Mouse (Mus musculus): ENCODE measurements around the gene Sema6d. TPM values are rescaled to one million over a fixed set of nuclear protein-coding genes. Genes with fewer than 3 reads are reported as not detected.
A peak's percentile ranks its signal among the peaks of the same experiment; 100 is the strongest.

The Sema6d gene
- total and polyA plus RNA-seq, 2 experiments from 2014 or later = 22.6 to 64.8 TPM

GRCm38 (mm10) chr2:124099697-124100096 lies 9.9 kb downstream of the Sema6d start:
- Histone ChIP-seq H3K9me3 (ENCODE audit: low read length) (no peaks in the 10 kb centered on the region), H3K36me3 (ENCODE audit: insufficient read depth, low read length) (no peaks in the 10 kb centered on the region), H3K4me1 (ENCODE audit: insufficient read depth, low read length) (no peaks in the 10 kb centered on the region), H3K9ac (replicated peaks; ENCODE audit: low read length, poor library complexity, severe bottlenecking) (no peak overlapping the region), H3K27ac (ENCODE audit: low read depth, low read length) (no peak overlapping the region), H3K27me3 (ENCODE audit: insufficient read depth, low read length) (no peaks in the 10 kb centered on the region), H3K4me2 (ENCODE audit: low read depth, low read length, poor library complexity, severe bottlenecking) (no peak overlapping the region), H3K4me3 (ENCODE audit: low read depth, low read length) (no peak overlapping the region)
- WGBS = 41% methylated on average over 1 of the region's 1 CpGs
- DNase-seq (ENCODE audit: low spot score) = peak; percentile 59
- no peak for ATAC-seq (ENCODE audit: low FRiP score)
- peak; percentile 72 for TF ChIP-seq CTCF (IDR thresholded peaks at IDR 0.05)

GRCm38 (mm10) chr2:124100486-124101200 lies 10.9 kb downstream of the Sema6d start:
- ATAC-seq (ENCODE audit: low FRiP score) (peak; percentile 78; the same call in 1 of the 2 replicates), DNase-seq (ENCODE audit: low spot score) (peak; percentile 81)
- no peaks in the 10 kb centered on the region for H3K36me3 ChIP-seq (ENCODE audit: insufficient read depth, low read length)
- no peaks in the 10 kb centered on the region for H3K9me3 ChIP-seq (ENCODE audit: low read length)
- H3K9ac ChIP-seq (replicated peaks; ENCODE audit: low read length, poor library complexity, severe bottlenecking) = no peak overlapping the region
- H3K4me3 ChIP-seq (ENCODE audit: low read depth, low read length) = no peak overlapping the region
- TF ChIP-seq CTCF (IDR thresholded peaks at IDR 0.05) = peak; percentile 88
- no peaks in the 10 kb centered on the region for H3K4me1 ChIP-seq (ENCODE audit: insufficient read depth, low read length)
- WGBS = 16% methylated on average over 9 of the region's 9 CpGs
- no peaks in the 10 kb centered on the region for H3K27me3 ChIP-seq (ENCODE audit: insufficient read depth, low read length)
- no peak overlapping the region for H3K27ac ChIP-seq (ENCODE audit: low read depth, low read length)
- no peak overlapping the region for H3K4me2 ChIP-seq (ENCODE audit: low read depth, low read length, poor library complexity, severe bottlenecking)

- no peaks in the 10 kb centered on the region for H3K27me3 ChIP-seq (ENCODE audit: insufficient read depth, low read length)
- ATAC-seq (ENCODE audit: low FRiP score) = no peak
- no peaks in the 10 kb centered on the region for H3K36me3 ChIP-seq (ENCODE audit: insufficient read depth, low read length)
- no peak for DNase-seq (ENCODE audit: low spot score)
- no peak overlapping the region for H3K9ac ChIP-seq (replicated peaks; ENCODE audit: low read length, poor library complexity, severe bottlenecking)
- no peaks in the 10 kb centered on the region for H3K4me1 ChIP-seq (ENCODE audit: insufficient read depth, low read length)
- H3K27ac ChIP-seq (ENCODE audit: low read depth, low read length) = no peak overlapping the region
- TF ChIP-seq CTCF (IDR thresholded peaks at IDR 0.05) = no peak
- no peak overlapping the region for H3K4me3 ChIP-seq (ENCODE audit: low read depth, low read length)
- no peak overlapping the region for H3K4me2 ChIP-seq (ENCODE audit: low read depth, low read length, poor library complexity, severe bottlenecking)
- no peaks in the 10 kb centered on the region for H3K9me3 ChIP-seq (ENCODE audit: low read length)
Measured at GRCm38 (mm10) chr2:124101201-124101517, 11.4 kb downstream of the Sema6d start.

DNA sequence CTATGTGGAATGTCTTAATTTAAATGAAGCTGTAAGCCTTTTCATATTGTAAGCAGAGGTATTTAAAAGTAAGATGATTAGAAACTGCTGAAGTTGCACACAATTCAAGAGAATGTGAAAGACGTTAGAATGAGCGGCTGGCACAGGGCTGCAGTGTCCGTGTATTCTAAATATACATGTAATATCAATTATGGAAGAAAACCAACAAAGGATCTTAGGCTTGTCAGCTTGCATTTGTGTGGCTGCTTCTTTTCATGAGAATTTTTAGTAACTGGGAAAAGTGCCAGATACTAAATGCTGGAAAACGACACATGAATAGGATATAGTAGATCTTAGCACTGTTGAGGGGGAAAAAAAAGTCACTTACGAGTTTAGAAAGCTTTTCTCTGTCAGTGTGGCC lies 11.8 kb downstream of the Sema6d start:
- H3K4me3 ChIP-seq (ENCODE audit: low read depth, low read length) = no peak overlapping the region
- no peaks in the 10 kb centered on the region for H3K27me3 ChIP-seq (ENCODE audit: insufficient read depth, low read length)
- WGBS = 39% methylated on average over 5 of the region's 5 CpGs
- DNase-seq (ENCODE audit: low spot score) = no peak
- H3K27ac ChIP-seq (ENCODE audit: low read depth, low read length) = no peak overlapping the region
- no peaks in the 10 kb centered on the region for H3K36me3 ChIP-seq (ENCODE audit: insufficient read depth, low read length)
- ATAC-seq (ENCODE audit: low FRiP score) = no peak
- no peak overlapping the region for H3K4me2 ChIP-seq (ENCODE audit: low read depth, low read length, poor library complexity, severe bottlenecking)
- H3K9me3 ChIP-seq (ENCODE audit: low read length) = no peaks in the 10 kb centered on the region
- no peak overlapping the region for H3K9ac ChIP-seq (replicated peaks; ENCODE audit: low read length, poor library complexity, severe bottlenecking)
- no peak for TF ChIP-seq CTCF (IDR thresholded peaks at IDR 0.05)
- no peaks in the 10 kb centered on the region for H3K4me1 ChIP-seq (ENCODE audit: insufficient read depth, low read length)

DNA sequence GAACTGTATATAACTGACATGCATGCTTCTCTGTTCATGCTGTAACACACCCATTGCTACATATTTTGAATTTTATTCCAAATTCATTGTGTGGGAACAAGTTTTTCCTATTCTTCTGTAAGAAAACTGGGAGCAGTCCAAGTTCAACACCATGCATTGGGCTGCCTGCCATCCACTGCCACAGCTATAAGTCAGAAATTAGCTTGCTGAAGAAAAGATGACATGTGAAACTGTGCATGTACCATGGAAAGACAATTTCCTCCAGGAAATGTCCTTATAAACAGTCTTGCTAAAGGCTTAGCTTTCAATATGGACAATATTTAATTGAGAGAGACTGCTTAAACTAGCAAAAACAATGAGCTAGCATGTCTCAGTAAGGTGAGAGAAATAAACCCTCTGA lies 13.5 kb downstream of the Sema6d start:
- ATAC-seq (ENCODE audit: low FRiP score) (no peak), DNase-seq (ENCODE audit: low spot score) (no peak)
- Histone ChIP-seq H3K4me3 (ENCODE audit: low read depth, low read length) (no peak overlapping the region), H3K4me2 (ENCODE audit: low read depth, low read length, poor library complexity, severe bottlenecking) (no peak overlapping the region), H3K36me3 (ENCODE audit: insufficient read depth, low read length) (no peaks in the 10 kb centered on the region), H3K27ac (ENCODE audit: low read depth, low read length) (no peak overlapping the region), H3K9ac (replicated peaks; ENCODE audit: low read length, poor library complexity, severe bottlenecking) (no peak overlapping the region), H3K27me3 (ENCODE audit: insufficient read depth, low read length) (no peaks in the 10 kb centered on the region), H3K4me1 (ENCODE audit: insufficient read depth, low read length) (no peaks in the 10 kb centered on the region), H3K9me3 (ENCODE audit: low read length) (no peaks in the 10 kb centered on the region)
- TF ChIP-seq CTCF (IDR thresholded peaks at IDR 0.05) = no peak

DNA sequence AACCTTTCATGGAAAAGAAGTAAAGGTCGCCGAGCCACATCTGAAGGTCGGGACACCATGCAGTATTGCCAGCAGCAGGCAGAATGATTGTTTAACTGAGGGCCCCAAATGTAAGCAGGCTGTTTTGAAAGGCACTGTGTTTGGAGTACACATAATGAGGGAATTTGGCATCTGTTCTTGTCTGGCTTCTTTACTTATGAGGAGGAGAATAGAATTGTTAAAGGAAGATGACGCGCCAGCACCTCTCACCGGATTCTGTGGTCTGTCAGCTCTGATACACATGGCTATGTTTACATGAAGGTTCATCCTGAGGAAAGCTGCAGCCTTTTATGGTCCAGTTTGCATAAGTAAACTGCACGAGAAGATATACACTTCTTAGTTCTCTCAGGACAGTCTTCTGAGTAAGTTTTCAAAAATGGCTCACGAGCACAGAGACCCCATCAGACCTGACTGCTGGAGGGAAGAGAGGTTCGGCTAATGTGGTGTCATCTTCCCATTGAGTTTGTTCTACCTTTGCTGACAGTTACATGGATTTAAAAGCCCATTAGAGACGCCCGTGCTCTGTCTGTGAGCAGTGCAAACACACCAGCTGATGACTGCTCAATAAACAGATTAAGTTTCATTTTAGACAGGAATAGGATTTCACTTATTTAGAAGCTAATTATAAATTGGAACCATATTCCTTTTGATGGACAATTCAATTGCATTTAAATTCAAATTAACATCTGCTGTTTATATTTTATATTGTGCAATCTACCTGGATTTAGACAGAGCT lies 28.9 kb downstream of the Sema6d start:
- Histone ChIP-seq H3K27ac (ENCODE audit: low read depth, low read length) (no peak overlapping the region), H3K36me3 (ENCODE audit: insufficient read depth, low read length) (no peaks in the 10 kb centered on the region), H3K9ac (replicated peaks; ENCODE audit: low read length, poor library complexity, severe bottlenecking) (no peak overlapping the region), H3K4me3 (ENCODE audit: low read depth, low read length) (no peak overlapping the region), H3K27me3 (ENCODE audit: insufficient read depth, low read length) (no peaks in the 10 kb centered on the region), H3K4me1 (ENCODE audit: insufficient read depth, low read length) (no peaks in the 10 kb centered on the region), H3K9me3 (ENCODE audit: low read length) (no peaks in the 10 kb centered on the region), H3K4me2 (ENCODE audit: low read depth, low read length, poor library complexity, severe bottlenecking) (no peak overlapping the region)
- no peak for DNase-seq (ENCODE audit: low spot score)
- 56% methylated on average over 11 of the region's 11 CpGs for WGBS
- TF ChIP-seq CTCF (IDR thresholded peaks at IDR 0.05) = no peak
- no peak for ATAC-seq (ENCODE audit: low FRiP score)

All from midbrain, postnatal 0 days (tissue).